Mouse (Mus musculus): ENCODE measurements around the gene Cdkal1.

Gene Cdkal1

DNA sequence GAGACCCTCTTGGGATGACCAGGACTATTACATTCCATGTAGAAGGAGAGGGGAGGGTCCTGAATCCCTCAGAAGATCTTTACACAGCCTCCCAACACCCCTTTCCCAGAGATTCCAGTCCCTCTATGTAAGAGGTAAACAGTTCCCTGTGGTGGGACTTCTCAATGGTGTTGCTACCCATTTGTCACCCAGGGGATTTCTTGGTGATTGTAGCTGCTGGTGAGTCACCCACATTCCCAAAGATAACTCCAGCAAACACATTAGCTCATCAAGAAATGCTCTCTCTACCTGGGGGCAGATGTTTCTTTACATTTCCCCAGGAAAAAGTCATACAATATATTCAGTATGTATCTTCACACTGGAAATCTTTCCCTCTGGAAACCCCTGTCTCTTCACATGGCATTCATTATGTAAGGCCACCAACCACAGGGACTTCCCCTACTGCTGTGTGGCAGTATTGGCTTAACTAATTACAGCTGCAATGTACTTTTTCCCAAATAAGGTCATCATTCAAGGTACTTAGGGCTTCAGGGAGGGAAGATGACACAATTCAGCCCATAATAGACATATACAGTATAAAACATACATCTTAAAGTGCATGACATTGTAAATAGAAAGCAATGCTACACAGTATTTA, 636.8 kb downstream of the Cdkal1 start:
- no peak for DNase-seq

DNA sequence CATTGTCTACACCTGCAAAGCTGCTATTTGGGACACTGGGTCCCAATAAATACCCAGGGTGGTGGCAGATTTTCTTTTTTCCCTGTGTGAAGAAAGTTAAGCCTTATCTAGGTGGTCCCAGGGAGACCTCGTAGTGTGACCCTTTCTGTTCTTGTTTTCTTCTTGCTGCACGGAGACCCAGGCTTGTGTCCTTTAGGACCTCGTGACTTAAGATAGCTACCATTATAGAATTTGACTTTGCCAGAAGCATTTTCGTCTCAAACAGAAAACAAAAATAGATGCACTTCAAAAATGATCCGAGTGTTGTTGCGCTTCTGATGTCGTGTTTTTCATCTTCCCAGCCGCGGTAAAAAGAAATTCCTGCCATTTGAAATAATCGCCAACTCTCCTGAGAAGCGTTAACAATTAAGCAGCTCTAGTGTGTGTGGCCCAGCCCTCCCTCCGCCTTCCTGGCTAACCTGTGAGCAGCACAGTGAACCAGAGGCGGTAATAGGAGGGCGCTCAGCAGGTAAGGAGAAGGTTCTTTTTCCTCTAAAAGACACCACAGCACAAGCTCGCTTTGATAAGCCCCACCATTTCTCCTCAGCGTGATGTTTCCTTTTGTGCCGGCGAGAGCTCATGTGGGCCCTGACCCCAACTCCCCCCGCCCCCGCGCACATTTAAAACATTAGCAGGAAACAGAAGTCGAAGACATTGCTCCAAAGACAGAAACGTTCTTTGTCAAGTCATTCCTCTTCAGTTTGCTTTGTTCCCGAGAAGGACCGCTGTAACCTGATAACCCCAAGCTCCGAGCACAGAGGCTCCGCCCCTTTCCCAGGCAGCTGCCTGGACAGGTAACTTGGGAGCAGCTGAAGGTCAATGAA, 645.1 kb downstream of the Cdkal1 start:
- peak; percentile 6 for DNase-seq

DNA sequence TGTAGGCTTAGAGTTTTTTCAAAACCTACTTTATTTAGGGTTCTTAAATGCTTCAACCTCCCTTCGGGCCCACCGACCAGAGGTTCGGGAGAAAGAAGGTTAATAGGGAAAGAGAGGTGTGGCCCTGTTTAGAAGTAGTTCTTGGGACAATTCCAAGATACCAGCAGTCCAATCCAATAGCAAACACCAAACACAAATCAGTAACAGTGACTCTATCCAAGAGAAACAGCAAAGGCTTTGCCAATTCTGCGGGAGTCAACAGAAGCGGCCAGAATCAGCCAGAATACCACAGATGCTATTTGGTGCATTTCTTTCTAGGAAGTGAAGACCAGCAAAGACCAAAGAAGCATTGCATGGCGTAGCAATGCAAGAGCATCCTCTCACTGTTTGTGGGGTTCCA, 646.7 kb downstream of the Cdkal1 start:
- DNase-seq: no peak

DNA sequence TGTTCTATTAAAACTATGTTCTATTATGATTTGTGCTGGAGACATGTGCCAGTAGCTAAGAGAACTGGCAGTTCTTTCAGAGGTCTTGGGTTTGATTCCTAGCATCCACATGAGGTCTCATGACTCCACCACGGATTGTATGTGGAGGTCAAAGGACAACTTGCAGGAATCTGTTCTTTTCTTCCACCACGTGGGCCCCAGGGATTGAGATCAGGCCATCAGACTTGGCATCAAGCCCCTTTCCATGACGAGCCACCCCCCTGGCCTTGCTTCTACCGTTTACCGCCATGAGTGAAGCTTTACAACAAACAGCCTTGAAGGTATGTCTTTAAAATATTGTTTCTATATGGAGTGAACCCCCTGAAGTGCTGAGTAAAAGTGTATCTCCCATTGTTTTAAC, 651.6 kb downstream of the Cdkal1 start:
- DNase-seq: no peak

DNA sequence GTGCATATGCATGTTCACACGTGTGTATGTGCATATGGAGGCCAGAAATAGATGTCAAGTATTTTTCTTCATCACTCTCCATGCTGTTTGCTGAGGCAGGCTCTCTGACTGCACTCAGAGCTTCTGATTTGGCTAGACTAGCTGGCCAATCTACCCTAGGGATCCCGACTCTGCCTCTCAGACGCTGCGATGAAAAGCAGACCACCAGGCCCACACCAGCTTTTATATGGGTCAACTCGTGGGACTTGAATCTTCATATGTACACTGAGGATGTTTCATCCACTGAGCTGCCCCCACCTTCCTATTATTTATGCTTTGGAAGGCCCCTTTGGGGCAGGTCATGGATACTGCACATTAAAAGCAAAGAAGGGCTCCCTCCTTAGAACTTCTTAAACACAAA, 652.0 kb downstream of the Cdkal1 start:
- no peak for DNase-seq

DNA sequence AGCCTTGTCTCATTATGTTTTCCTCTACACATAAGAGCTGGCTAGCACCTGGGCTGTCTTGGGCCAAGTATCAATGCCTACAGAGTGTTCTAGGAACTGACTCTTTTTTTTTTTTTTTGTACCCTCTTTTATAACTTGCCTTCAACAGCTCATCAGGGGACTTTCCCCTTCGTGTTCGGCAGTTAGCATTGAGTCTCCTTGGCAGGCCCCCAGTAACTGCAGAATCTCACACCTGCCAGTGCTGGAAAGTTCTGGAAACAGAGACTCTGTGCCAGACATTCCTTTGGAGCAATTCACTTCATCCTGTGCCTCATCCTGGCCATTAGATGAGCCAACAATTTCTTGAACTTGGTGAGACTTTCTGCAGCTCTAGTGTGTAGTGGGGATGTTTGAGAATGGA, 652.9 kb downstream of the Cdkal1 start:
- DNase-seq: no peak

DNA sequence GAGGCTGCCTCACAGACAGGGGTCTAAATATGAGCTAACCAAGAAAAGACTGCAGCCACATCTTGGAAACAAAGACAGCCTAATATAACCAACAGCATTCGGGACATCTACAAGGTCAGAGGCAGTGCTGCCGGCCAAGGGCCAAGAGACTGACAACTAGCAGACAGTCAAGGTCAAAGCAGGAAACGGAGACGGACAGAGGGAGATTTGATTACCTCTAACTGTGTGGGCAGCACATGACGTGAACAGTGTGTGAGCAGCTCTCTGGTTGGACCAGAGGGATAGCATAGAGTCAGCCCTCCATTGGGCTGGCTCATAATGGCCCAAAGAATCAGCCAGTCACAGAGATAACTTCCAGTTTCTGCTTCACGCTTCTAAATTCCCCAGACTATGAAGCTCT, 655.8 kb downstream of the Cdkal1 start:
- DNase-seq: no peak

DNA sequence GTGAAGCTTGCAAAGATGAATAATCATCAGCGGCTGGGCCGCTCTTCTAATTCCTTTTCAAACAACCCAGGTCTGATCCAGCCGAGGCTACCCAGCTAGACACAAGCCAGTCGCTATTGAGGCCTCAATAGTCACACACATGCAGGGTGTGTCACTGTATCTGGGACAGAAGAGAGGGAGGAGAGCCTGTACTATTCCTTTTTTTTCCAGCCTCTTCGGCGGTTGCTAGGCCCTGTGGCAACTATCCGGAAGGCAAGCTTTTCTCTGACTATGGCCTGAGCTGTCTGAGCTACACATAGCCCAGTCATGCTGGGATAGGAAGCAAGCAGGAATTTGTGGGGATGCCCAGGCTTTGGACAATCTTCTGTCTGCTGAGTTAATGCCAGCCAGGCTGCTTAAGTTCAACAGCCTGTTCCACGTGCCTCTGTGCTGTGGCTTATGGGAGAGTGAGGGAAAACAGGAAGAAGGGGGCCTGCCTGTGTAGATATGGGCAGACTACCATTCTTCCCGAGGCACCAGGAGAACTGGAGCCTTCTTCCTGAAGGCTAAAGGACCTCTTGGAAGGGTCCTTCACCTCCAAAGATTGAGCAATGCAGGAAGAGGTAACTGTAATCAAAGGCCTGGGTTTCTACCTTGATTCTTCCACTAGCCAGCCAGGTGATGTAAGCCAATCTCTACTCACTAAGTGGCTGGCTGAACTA, 658.5 kb downstream of the Cdkal1 start:
- DNase-seq: no peak

DNA sequence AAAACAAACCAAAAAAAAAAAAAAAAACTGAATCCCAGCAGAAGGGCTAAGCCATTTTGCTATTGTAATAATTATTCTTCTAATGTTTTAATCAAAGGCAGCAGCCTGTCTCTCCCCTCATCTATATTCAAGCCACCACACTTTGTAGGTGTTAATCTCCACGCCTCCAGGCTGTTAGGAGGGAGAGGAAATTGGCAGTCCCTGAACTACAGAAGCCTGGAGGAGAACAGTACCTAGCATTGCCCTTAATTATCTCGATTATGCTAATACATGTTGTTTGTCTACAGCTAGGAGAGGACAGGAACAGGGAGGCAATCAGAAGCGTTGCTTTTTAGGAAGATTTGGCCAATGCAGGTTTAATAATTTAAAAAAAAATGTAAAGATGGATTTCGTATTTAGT, 659.8 kb downstream of the Cdkal1 start:
- no peak for DNase-seq

DNA sequence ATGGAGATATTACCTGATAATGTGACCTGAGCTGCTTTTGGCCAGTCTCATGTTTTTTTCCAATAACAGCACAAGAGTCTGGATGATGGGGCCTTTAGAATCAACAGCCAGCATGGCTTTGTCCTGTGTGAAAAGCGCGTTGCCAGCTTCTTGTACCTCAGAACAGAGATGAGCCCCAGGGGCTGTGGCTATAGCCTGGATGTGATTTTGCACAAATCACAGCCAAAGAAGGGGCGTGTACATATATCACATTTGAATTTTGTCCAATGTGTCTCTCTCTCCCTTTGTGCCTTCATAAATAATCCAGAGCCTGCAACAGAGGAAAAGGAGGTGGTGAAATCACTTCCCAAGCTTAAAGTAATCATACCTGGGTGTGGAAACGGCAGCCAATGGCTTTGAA, 660.5 kb downstream of the Cdkal1 start:
- no peak for DNase-seq

DNA sequence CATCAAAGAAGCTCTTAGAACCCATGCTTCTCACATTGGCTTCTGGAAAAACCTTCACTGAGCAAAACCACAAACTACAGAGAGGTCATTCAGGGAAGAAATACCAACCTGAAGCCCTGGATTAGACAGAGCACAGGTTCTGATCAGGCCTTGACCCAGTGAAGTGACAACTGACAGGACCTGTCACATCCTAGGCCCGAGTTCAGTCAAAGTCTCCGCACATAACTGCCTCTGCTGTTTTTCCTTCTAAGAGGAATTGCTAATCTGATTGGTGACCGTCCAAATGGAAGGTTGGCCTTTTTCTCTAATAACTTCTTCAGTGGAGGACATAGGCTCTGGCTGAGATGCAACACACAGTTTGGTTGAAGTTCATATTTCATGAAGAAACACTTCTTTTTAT, 662.8 kb downstream of the Cdkal1 start:
- no peak for DNase-seq

DNA sequence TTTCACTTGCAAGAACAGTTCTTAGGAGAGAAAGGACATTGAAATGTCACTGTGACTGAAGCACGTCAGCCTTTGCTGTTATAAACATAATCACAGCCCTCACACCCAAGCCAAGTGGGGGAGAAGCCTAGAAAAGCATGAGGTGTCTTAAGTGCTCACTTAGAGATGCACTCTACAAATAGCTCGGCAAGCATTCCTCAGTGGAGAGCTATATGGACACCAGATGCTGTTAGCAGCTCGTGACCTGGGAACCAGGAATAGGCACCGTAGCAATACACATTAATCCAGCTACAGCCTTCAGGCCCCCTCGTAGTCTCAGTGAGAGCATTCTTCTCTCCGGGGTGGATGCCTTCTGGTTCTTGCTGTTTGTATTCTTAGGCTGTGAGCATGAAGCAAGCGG, 664.9 kb downstream of the Cdkal1 start:
- DNase-seq: no peak

DNA sequence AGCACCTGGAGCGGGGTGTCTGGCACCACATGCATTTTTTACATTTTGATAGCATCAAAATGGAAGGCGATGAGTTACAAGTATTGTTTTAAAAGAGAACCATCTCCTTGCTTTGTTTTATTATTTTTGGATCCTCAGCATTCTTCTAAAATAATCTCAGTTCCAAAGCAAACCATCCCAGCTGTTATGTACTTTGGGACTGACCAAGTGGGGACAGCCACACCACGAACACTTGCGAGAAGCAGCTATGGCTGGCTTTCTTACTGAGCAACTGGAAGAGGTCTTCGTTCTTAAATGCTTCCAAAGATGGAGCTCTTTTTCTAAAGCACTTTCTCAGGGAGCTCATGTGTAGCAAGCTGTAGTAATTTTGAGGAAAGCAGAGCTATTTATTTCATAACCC, 668.7 kb downstream of the Cdkal1 start:
- no peak for DNase-seq

DNA sequence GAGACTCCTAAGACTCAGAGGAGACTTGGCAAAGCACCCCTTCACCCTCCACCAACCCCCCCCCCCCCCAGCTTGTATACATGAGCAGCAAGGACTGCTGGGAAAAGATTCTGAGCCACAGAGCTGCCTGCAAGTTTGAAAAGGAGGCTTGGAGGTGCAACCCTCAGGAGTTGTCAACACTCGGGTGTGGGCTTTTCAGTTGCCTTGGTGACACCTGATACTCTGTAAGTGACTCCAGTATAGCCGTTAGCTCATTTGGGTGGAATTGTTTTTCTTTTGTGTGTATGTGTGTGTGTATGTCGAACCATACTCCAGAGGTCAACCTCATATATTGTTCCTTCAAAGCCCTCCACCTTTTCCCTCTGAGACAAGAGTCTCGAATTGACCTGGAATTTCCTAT, 669.9 kb downstream of the Cdkal1 start:
- DNase-seq: no peak

DNA sequence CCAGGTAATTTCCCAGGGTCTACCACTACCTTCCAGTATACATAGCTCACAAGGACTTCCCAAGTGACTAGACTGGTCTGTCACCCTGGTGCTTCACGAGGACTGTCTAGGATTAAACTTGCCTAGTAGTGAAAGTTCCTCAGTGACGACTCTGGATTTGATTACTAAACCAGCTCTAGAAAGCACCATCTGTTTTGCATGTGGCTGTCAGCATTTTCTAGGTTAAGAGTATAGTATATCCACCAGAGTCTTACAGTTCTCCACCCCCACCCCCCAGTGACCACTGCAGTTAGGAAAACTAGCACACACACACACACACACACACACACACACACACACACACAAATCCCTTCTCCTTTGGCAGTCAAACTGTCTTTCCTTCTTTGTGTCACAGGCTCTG, 670.9 kb downstream of the Cdkal1 start:
- no peak for DNase-seq

DNA sequence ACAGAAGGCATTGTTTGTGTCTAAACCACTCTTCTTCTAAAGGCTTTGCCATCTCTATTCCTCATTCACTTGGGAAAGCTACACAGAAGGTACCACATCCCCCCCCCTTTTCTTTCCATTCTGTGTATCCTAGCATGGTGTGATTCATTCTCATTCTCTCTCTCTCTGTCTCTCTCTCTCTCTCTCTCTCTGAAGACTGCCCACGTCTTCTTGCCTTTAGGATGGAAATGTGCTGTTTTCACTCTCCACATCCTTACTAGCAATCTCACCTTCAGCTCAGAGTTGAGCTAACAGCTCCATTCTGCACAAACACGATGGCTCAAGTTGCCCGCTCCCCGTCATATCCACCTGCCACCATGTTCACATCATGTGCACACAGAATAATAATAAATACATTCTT, 675.6 kb downstream of the Cdkal1 start:
- DNase-seq: no peak

DNA sequence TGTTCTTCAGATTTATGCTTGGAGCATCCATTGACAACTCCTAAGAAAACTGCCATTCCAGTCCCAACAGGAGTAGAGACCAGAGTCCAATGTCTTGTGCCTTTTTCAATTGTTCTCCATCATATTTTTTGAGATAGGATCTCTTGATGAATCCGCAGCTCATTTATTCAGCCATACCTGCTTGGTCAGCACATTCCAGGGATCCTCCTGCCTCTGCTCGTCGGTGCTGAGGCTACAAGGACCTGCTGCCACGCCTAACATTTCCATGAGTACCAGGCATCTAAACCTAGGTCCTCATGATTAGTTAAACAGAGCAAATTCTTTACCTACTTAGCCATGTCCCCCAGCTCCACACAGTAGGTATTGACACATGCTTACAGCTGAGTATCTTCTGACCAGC, 676.2 kb downstream of the Cdkal1 start:
- no peak for DNase-seq

DNA sequence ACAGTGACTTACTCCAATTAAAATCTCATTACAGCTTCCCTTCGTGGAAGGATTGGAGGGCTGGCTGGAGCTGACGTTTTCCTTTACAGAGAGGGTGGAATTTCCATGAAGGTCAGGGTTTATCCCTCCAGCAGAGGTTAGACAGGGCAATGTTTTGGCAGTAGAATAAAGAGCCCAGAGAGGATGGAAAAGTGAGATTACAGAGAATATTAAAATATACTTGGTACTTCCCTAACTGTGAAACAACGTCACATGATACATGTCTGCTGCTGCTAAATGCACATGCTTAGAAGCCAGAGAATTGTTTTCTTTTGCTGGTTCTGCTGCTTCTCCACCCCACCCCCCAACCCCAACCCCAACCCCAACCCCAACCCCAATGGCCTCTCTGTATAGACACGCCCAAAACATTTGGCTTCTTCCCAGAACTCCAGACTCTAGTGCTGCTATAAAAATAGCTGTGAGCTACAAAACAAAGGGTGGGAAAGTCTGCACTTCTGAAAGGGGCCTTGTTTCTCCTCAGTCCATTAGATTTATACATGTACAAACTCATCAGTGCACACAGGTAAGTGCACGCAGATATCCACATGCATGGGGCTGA, 677.5 kb downstream of the Cdkal1 start:
- no peak for DNase-seq

DNA sequence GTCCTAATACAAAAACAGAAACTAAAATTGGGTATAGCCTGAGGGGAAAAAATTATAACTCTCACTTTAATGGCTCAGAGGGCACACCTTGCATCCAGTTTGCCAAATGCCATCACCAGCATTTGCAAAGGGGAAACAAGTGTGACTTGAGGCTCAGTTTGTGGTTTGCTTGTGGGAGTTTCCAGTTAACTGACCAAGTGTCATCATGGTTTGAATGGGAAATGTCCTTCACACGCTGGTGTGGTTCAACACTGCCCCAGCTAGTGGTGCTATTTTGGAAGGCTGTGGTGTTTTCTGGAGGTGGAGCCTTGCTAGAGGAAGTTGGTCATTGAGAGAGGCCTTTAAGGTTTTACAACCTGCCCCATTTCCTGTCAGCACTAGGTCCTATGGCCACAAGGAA, 686.1 kb downstream of the Cdkal1 start:
- no peak for DNase-seq

DNA sequence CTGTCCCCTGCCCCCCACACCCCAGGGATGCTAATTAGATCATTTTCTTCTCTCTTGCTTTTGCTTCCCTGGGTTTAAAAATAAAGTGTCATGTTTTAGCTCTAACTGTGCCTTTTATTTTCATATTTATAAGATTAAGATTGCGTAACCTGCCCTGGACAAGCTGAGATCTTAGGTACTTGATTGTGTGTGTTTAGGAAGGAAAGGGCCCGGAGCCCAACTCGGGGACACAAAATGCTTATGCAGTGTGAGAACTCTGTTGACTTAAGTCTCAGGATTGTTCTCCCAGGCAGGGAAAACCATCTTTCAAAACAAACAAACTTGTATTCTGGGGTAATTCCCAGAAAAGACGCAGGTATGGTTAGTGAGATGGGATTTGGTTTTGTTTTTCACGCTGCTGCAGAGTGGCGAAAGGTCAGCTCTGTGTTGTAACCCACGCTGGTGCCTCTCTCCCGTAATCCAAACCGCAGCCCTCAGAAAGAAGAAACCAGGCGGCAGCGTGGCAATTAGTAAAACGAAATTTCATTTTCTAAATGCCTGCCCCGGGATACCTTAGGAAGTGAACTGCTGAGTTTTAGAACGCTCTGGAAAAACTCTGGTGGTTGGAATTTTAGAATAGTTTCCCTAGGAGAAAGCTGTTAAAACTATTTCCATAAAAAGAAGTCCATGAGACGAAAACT, 690.5 kb downstream of the Cdkal1 start:
- no peak for DNase-seq

DNA sequence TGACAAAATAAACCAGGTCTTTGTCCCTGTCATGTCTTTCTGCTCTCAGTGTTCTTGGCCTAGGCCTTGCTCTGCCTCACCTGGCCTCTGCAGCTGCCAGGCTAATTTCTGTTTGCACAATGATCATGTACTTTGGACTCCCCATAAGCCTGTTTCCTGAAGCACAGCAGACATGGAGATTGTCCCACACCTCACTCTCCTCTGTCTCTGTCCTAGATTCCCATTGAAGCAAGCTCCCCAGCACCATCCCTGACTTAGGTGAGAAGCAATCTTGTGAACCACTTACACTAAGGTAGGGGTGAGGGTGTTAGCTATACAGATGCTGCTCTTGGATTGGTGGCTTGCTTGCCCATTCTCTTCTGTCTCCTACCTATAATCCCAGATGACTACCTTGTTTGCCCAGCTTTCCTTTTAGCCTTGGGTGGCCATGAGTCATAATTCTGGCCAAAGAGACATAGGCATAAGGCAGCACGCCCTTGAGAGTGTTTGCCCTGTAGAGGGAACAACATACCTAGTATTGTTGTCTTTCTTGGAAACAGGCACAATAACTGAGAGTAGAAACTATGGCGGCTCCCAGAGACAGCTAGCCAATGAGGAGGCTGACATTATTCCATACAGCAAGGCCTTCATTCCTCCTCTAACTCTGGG, 692.5 kb downstream of the Cdkal1 start:
- DNase-seq: no peak

DNA sequence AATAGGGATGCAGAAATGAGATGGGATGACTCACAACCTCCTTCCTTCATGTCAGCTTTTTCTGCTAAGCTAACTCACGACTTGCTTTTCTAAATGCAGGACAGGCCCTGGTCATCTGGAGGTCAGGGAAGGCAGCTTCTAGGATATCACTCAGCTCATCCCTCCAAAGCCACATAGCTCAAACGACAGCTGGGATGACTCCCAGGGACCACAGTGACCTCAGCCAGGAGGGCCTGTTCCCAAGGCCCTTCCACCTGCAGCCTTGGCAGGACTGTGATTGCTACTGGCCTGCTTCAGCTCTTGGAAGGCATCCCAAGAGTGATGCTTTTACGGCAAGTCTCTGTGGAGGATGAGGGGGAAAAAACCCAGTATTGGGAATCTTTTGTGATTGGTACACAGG, 693.0 kb downstream of the Cdkal1 start:
- peak; percentile 28 for DNase-seq

DNA sequence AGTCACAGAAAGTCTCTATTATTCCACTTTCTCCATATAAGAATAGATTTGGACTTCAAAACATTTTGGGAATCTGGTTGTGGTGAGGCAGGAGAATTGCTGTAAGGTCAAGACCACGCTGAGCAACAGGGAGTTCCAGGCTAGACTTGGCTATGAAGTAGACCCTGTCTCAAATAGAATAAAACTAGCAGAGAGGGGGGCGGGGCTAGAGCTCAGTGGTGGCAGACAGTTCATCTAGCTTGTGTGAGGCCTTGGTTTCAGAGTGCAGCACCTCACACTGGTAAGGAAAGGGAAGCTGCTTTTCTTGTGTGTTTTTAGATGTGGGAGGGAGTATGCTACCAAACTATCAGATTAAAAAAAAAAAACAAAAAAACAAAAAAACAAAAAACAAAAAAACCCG, 694.0 kb downstream of the Cdkal1 start:
- DNase-seq: no peak

Measured in cerebellum, adult 11 months (tissue).